Mouse (Mus musculus) left cerebral cortex, postnatal 10 days (tissue): Measurements from ENCODE around the gene Lurap1. TPM values are rescaled to one million over a fixed set of nuclear protein-coding genes. Genes with fewer than 3 reads are reported as not detected.

Experiments used
- DNase-seq, 2 experiments: peaks; one replicate each; pipeline ENCODE4 v3.0.0; 2021 to 2022; ENCODE audit warnings: low spot score in 2 of 2, mixed read lengths in 1 of 2; ENCODE audit errors: extremely low spot score in 1 of 2
- intact Hi-C: fragments of 180-260 bp; cut with DNase I; formaldehyde crosslinking; loops from one replicate; pipeline ENCODE4 v1.15.1; 2025
- total RNA-seq, 2 experiments: library from RNA; stranded (reverse); gene quantifications; 2 replicates each; pipeline ENCODE4 v1.2.3; 2021

The Lurap1 gene
- total RNA-seq, 2 experiments from 2014 or later: 26.8 to 31.2 TPM

GRCm38 (mm10) chr4:116133126-116133525 is 18.0 kb downstream of the Lurap1 start:
- no peak for DNase-seq
- intact Hi-C loops: no loop called here

DNA sequence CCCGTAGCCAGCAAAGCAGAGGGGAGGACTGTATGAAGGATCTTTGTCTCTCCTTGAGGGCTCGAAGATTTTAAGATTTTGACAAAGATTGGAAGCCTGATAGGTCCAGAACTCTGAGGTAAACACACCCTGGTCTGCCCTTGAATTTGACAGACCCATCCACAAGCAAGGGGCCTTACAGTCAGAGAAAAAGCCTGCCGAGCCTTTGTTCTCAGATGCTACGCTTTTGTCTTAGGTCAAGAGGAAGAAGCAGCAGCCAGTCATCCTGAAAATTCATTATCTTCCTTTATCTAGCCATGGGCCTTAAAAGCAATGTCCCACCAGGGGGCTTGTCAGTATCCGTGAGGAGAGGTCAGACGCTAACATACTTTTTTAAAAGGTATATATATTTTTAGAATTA is 23.2 kb downstream of the Lurap1 start:
- intact Hi-C loops: no loop called here
- no peak for DNase-seq

DNA sequence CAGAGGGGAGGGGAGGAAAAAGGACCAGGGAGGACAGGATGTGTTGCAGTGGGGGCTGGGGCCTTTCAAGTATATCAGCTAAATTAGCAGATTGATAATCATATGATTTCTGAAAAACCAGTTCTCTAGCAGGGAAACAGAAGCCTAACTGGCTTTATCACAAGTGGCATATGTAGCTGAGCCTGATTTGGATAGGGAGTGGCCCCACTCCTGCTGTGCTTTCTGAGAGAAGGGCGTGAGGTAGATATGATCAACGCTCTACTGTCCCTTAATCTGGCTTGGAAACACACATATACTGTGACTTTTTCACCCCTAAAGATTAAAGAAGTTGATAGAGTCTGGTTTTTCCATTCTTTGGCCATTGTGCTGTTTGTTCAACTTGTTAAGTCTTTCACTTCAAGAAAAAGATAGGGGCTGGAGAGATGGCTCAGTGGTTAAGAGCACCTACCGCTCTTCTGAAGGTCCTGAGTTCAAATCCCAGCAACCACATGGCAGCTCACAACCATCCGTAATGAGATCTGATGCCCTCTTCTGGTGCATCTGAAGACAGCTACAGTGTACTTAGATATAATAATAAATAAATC is 25.2 kb downstream of the Lurap1 start:
- intact Hi-C loops: no loop called here
- DNase-seq: no peak

- peak; percentile 74 to 91 for DNase-seq
- intact Hi-C loops: no loop called here
Measured at GRCm38 (mm10) chr4:116123602-116124519, 27.3 kb downstream of the Lurap1 start, which contains the start of the genes Rad54l and Pomgnt1. Rad54l (minus strand) TSS chr4:116123690. Pomgnt1 (plus strand) TSS chr4:116123840.

- DNase-seq: no peak
Measured at GRCm38 (mm10) chr4:116122762-116123161, 28.4 kb downstream of the Lurap1 start.

DNA sequence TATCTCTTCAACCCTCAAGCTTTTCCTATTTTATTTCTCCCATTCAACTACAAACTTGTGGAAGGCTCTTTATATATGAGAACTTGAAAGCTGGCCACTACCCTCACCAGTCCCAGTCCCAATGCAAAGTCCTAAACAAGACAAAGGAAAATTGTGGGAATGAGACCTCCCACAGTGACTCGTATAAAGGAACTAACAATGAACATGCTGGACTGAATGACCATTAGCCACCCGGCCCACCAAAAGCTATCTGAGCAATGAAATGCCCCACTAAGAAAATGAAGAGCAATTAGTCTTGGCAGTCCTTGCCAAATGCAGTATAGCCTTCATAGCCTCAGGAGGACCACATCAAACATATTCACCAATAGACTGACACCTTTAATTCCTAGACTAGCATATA is 39.7 kb downstream of the Lurap1 start:
- DNase-seq: no peak
- intact Hi-C loops: no loop called here

More at GRCm38 (mm10) chr4:116122762-116123161, 28.4 kb downstream of the Lurap1 start:
- intact Hi-C loops: no loop called here

DNA sequence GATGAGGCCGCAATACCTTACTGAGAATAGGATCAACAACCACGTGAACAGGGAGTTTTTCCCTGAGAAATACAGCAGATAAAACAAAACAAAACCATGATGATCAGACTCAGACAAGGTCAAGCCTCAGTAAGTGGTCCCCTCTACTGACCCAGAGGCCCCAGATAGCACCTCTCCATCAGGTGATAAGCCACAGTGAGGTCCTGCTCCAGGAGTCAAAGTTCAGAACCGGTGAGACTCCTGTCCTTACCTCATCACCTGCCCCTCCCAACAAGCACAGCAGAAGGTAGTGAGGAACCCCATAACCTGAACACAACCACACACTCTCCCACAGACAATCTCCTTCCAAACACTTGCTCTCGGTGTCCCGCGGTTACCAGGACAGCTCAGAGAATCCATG is 40.4 kb downstream of the Lurap1 start:
- DNase-seq: no peak
- intact Hi-C loops: no loop called here

DNA sequence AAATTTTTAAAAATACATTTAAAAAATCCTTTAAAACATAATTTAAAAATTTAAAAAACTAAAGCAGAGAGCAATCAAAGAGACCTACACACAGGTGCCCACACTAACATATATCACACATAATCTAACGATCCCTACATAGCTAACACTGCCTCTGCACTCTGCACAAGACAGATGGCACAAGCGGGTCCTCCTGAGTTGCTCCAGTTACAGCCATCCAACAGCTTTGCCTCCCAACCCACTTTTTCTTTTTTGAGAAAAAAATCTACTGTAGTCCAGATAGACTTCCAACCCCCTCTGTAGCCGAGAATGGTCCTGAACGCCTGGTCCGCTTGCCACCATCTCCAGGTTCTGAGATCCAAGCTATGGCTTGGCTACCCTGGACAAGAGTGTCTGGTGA is 45.9 kb downstream of the Lurap1 start:
- intact Hi-C loops: no loop called here
- no peak for DNase-seq

DNA sequence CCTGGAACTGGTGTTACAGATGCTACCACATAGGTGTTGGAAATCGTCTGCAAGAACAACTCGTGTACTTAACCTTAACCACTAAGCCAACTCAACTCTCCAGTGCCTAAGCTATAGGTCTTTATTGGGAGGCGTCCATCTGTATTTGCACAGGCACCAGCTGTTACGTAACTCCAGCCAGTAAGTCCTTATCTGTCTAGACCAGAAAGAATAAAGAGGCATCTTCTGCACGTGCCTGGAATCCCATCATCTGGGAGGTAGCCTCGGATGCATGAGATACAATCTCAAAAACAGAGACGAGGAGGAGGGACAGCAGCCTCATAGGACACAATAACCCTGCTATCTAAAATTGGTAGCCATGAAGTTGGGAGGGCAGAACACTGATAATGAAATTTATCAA is 50.2 kb downstream of the Lurap1 start:
- no peak for DNase-seq
- intact Hi-C loops: no loop called here

DNA sequence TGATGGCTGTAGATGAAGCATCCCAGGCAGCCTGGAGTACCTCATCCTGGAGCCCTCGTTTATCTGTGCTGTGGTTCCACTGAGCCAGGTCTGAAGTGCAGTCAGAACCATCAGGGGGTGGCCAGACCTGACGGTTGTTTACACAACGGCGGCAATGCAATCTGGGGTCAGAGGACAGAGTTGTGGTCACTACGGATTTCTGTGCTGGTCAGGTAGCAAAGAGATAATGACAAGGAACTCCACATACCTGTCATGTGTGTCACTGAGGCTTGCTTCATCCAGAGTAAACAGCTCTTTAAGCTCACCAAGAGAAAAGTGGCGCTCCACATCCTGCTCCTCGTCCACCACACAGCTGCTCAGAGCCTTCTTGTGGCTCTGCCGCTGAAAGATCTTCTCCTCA is 53.9 kb downstream of the Lurap1 start:
- no peak for DNase-seq
- intact Hi-C loops: no loop called here

GRCm38 (mm10) chr4:116096291-116096690 is 54.8 kb downstream of the Lurap1 start:
- intact Hi-C loops: no loop called here
- DNase-seq: no peak

GRCm38 (mm10) chr4:116088510-116089249 is 62.5 kb downstream of the Lurap1 start:
- intact Hi-C loops: no loop called here
- no peak for DNase-seq

Other genes with a start within 250 kb of the Lurap1 start
- under 1 TPM; 0.21 to 0.22 TPM for gene Dmbx1, start 211.4 kb downstream of the Lurap1 start, total RNA-seq
- 10 to 100 TPM; 70.6 to 70.8 TPM for gene Faah, start 133.4 kb downstream of the Lurap1 start, total RNA-seq
- gene Nsun4, start 97.5 kb downstream of the Lurap1 start, total RNA-seq: 1 to 10 TPM; 6.8 to 7.3 TPM
- gene Uqcrh, start 76.3 kb downstream of the Lurap1 start, total RNA-seq: 100 to 1,000 TPM; 411 to 421 TPM
- 10 to 100 TPM; 52.3 to 54.0 TPM for gene Lrrc41, start 76.1 kb downstream of the Lurap1 start, total RNA-seq
- gene Rad54l, start 27.6 kb downstream of the Lurap1 start, total RNA-seq: 1 to 10 TPM; 1.1 to 1.3 TPM
- 10 to 100 TPM; 79.3 to 82.9 TPM for gene Pomgnt1, start 27.5 kb downstream of the Lurap1 start, total RNA-seq
- under 1 TPM; 0.60 to 0.73 TPM for gene Tspan1, start 16.3 kb upstream of the Lurap1 start, total RNA-seq
- not detected for gene 1700042G07Rik, start 22.0 kb upstream of the Lurap1 start, total RNA-seq
- not detected for gene Gm49337, start 22.0 kb upstream of the Lurap1 start, total RNA-seq
- gene Pik3r3, start 70.3 kb upstream of the Lurap1 start, total RNA-seq: 10 to 100 TPM; 39.4 to 41.5 TPM